Mouse (Mus musculus) telencephalon, adult 2 months (tissue): ENCODE results near the gene Adss.
"Not testable (repeated sequence)": the region's sequence is repeated elsewhere in the genome, so short reads cannot be mapped to it uniquely, and the experiment has no call there.

Source experiments
- DNase-seq: peaks from one replicate; pipeline ENCODE4 v3.0.0-alpha.2; 2011; ENCODE audit warnings: low read depth, low spot score

The Adss gene

DNA sequence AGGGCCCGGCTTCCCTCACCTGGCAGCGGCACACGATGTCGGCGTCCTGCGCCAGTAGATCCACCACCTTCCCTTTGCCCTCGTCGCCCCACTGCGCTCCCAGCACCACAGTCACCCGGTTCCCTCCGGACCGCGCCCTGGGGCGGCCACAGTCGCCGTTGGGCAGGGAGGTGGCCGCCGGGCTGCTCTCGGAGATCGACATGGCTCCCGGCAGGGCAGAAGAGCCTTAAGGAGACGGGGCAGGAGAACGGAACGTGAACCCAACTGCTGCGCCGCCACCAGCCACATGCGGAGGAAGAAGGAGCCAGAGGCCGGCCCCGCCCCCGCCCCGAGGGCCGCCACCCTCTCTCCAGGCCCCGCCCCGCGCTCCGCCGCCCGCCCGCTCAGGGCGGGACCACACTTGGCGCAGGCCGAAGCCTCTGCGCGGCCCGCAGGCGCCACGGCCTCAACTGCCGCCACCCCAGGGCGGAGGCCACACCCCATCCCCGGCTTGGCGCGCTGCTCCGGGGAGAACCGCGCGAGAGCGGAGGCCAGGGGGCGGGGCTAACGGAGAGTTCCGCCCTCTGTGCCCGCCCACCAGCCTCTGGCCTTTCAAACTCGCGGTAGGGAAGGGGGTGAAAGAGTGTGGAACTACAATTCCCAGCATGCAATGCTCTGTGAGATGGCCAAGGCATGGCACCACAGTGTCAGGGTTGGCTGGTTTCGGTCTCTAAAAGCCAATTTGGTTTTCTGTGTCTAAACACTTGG lies at the start of gene Adss:
Adss (minus strand) TSS at position 319 of the 747 bp plus-strand sequence.
- DNase-seq: peak; percentile 97

DNA sequence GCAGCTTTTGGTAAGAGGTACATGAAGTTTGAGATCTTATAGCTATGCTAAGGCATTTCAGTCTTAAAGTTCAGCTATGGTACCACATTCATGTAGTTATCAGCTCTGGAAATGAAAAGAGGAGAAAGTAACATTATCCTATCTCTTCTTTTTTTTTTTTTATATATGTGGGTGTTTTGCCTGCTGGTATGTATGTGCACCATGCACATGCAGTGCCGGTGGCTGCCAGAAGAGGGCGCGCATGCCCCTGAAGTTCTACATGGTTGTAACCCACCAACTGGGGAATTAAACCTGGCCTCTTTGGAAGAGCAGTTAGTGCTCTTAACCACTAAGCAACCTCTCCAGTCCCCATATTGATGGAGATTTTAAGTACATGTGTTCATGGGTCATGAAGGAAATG lies 49.5 kb upstream of the Adss start:
- not testable (repeated sequence) for DNase-seq

- DNase-seq: not testable (repeated sequence)
Observed at GRCm38 (mm10) chr1:177827776-177828175, 31.5 kb upstream of the Adss start.

- not testable (repeated sequence) for DNase-seq
Observed at GRCm38 (mm10) chr1:177806772-177807171, 10.5 kb upstream of the Adss start.

- DNase-seq: no peak
Observed at GRCm38 (mm10) chr1:177803511-177803910, 7.2 kb upstream of the Adss start.

- no peak for DNase-seq
Observed at GRCm38 (mm10) chr1:177797151-177797755, 942 bp upstream of the Adss start.

DNA sequence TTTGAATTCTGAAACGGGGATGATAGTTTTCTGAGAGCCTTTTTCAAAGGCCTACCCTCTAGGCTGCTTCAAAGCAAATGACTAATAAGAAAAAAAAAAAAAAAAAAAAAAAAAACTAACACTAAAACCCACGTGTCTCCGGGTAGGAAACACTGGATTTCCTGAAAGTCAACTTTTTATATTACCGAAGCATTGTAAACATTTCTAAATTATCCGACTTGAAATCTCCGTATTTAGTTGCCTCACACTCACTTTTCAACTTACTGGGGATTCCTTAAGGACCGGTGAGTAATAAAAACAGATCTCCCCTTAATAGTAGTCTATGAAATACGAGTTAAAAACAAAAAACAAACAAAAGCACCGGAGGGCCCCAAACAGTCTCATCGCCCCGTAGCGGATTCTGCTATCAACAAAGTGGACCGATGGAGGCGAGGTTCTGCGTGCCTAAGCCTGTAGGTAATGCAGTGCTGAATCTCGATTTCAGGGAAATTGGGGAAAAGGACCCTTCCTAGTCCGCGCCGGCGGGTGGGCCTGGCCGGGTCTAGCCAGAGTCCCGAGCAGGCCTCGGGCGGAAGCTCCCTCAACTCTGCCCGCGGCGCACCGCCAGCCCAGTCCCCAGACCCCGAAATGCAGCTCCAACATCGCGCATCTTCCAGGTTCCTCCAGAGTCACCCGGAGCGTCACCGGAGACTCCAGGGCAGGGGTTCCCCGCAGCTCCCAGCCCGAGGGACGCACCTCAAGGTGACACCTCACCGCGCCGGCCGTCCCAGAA lies 704 bp downstream of the Adss start:
- no peak for DNase-seq

- DNase-seq: no peak
Observed at GRCm38 (mm10) chr1:177794866-177795265, 1.4 kb downstream of the Adss start.

DNA sequence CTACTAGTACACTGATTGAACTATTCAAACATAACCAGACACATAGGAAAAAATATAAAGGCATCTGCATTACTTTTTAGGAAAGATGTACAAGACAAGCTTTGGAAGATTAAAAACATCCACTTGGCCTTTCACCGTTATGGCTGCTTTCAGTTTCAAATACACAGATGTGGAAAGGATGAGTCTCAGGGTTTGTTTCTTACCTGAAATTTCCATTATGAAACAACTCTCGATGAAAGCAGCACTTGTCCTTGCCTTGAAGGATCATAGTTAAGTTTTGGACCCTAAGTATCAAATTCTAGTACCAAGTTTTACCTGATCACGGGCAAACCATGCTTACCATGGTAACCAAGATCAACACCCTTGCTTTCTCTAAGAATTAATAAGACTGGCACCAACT lies 3.5 kb downstream of the Adss start:
- no peak for DNase-seq

GRCm38 (mm10) chr1:177777397-177777796 lies 18.9 kb downstream of the Adss start:
- DNase-seq: no peak

DNA sequence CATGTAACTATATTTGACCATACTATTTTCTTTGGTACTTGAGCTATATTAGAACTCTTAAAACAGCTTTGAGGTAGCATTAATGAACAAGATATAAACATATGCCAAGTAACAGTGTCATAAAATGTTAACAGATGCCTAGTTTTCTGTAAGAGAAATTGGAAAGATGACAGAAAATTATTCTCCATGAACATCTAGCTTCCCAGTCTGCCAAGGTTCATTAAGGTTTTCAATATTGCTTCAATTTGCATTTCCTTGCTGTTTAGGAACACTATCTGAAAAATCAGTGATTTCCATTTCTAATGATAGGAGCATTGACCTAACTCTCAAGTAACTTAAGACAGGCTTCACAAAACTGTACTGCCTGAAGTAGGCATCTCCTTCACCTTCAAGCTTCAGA lies 27.4 kb downstream of the Adss start:
- no peak for DNase-seq

- no peak for DNase-seq
Observed at GRCm38 (mm10) chr1:177757249-177757648, 39.1 kb downstream of the Adss start.

DNA sequence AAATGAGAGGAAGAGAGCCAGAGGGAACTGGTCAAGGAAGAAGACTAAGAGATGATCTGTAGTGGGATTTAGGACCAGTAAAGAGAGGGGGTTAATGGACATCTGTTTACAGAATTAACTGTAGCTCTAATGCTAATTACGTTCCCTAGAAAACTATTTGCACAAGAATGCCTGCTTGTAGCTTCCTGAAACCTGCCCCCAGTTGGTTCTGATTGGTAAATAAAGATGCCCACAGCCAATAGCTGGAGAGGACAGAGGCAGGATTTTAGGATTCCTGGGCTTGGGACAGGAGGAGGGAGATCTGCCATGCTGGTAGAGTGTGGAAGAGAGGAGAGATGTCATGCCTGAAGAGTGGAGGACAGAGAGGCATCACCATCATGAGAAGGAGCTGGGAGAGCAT lies 42.8 kb downstream of the Adss start:
- no peak for DNase-seq

- DNase-seq: no peak
Observed at GRCm38 (mm10) chr1:177747869-177748540, 48.3 kb downstream of the Adss start.

DNA sequence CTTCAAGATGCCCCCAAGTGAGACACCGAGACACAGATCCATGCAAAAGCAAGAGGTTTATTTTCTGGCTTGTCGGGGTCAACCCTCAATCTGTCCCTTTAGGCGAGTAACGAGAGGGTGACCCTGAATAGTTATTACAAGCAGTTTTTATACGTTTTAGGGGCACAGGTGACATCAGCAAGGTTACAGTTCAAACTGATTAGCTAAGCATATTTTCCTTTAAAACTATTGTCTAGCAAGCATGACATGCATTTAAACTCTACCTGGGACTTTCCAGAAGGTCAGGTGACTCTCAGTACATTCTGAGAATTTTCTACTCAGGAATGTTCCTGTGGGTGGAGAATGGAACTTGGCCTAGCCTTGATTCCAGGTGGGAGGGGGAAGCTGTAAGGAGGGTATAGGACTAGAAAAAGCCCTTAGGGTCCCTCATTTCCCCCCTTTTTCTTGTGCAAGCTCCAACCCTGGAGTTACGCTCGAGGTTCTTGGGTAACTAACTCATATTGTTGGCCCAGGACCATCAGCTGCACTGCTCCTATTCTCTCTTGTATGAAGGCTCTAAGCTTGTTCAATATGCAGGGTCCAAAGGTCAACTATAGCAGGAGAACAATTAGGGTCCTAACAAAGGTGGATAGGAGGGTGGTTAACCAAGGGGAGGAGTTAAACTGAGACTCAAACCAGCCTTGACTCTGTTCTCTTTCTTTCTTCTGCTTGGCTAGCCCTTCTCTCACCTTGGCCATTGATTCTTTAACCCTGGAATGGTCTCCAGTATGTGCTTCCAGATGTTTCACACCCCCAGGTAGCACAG lies 51.6 kb downstream of the Adss start:
- no peak for DNase-seq

- DNase-seq: no peak
Observed at GRCm38 (mm10) chr1:177742119-177742518, 54.2 kb downstream of the Adss start.

DNA sequence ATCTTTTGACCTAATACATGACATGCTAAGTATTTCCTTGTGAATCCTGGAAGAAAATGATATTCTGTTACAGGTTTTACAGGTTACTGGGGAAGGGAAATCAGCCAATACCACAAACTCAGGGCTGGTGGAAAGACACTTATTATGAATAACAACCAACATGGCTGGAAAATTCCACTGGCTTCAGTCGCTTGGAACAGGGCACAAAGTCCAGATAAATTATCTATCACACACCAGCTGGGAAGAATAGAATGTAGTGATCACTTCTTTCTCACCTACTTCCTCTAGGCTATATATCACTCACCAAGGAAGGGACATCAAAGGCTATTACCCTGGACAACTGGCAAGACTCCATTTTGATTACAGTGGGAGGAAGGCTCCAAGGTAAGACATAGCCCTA lies 55.6 kb downstream of the Adss start:
- DNase-seq: no peak

DNA sequence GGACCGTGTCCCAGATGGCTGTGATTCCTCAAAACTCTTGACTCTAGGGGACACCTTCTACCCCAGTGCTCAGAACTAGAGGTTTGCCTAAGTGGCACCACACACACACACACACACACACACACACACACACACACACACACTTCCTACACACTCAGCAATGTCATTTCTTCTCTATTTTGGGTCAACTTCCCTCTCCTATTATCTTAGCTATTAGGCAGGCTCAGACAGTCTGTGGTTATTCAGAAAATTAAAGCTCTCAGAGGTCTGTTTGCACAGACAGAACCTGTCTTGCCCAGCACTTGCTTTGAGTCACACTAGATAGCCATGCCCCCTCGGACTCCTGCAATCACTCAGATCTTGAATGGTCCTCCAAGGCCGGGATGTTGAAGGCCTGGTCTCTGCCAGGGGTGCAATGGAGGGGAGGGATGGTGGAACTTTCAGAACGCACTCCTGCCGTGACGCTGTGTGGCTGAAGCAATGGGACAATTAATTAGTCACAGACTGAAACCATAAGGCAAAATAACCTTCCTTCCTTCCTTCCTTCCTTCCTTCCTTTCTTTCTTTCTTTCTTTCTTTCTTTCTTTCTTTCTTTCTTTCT lies 58.7 kb downstream of the Adss start:
- no peak for DNase-seq

DNA sequence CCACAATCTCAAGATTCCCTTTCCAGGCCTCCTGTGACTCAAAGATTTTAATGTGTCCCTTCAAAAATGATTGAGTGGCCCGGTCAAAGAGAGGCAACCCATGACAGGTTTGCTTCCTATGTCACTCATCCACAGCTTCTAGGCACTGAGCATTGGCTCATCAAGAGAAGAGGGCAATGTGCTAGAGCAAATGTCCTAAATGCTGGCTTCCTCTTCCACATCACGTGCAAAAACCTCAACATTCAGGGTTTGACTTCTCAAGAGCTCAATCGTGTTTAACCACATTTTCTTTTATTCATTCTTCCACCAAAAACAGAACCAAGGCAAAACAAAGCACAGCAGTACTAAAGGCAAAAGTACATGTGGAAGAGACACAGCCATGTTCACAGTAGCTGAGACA lies 64.3 kb downstream of the Adss start:
- DNase-seq: no peak

GRCm38 (mm10) chr1:177729043-177730024 lies 67.0 kb downstream of the Adss start, which contains the start of gene 1700016C15Rik:
TSS of gene 1700016C15Rik (plus strand) at chr1:177729814.
- no peak for DNase-seq
